ENCODE assay signal across 11 mouse cellular contexts in genomic region chr7:130922981-130923731, GRCm38 (mm10). TPM values are rescaled to one million over a fixed set of nuclear protein-coding genes. Genes with fewer than 3 reads are reported as not detected.
A peak's percentile ranks its signal among the peaks of the same experiment; 100 is the strongest.
DNase-seq lines count a peak whose midpoint lies in the region; ATAC-seq lines count a peak whose summit lies in the region.
"Had no signal": no experiment of that assay in that cellular context is flagged by ENCODE, and none has a peak within 500 bp of the region (broad histone marks: within the 10 kb centered on the region; RNA-seq: fewer than 3 reads in every experiment).

No protein-coding gene starts in this region.

- DNase-seq in hindbrain, embryonic 14.5 days (ENCODE audit: low spot score): peak; percentile 48
- no peak for DNase-seq in hindbrain, embryonic 11.5 days (ENCODE audit: low spot score)
- DNase-seq in 3T3-L1 (ENCODE audit: low read depth, low spot score) (peak; percentile 30), adipocyte (ENCODE audit: low spot score) (no peak)
- peak; percentile 85 for DNase-seq in adrenal gland, adult 2 months
- DNase-seq in thymus, postnatal 25 days: no peak
- DNase-seq: kidney, adult 8-10 months; lung, postnatal 10 days had no signal

- H3K27ac ChIP-seq in hindbrain, embryonic 14.5 days: no peak overlapping the region
- H3K27ac ChIP-seq in hindbrain, embryonic 11.5 days (ENCODE audit: low read depth, low read length): no peak overlapping the region
- peak overlapping the region; percentile 48 for H3K27ac ChIP-seq in heart, embryonic 16.5 days (ENCODE audit: low read length)
- H3K27ac ChIP-seq: limb, embryonic 12.5 days had no signal

- H3K9ac ChIP-seq in hindbrain, embryonic 14.5 days: no peak overlapping the region
- H3K9ac ChIP-seq in hindbrain, embryonic 11.5 days (ENCODE audit: low read depth, low read length): no peak overlapping the region
- H3K9ac ChIP-seq in heart, embryonic 16.5 days (ENCODE audit: low read length): no peak overlapping the region
- H3K9ac ChIP-seq: limb, embryonic 12.5 days had no signal

- H3K36me3 ChIP-seq in hindbrain, embryonic 14.5 days (replicated peaks; ENCODE audit: control insufficient read depth, insufficient read depth): no peaks in the 10 kb centered on the region
- H3K36me3 ChIP-seq in hindbrain, embryonic 11.5 days (ENCODE audit: control insufficient read depth, insufficient read depth, low read length): no peaks in the 10 kb centered on the region
- H3K36me3 ChIP-seq in heart, embryonic 16.5 days (ENCODE audit: control insufficient read depth, insufficient read depth): no peaks in the 10 kb centered on the region
- H3K36me3 ChIP-seq: limb, embryonic 12.5 days had no signal

- H3K4me1 ChIP-seq in hindbrain, embryonic 14.5 days (replicated peaks; ENCODE audit: control insufficient read depth, insufficient read depth, low read length): 0 out of 2 replicates have a peak, but pooled peaks cover 3% of the 10 kb centered on the region
- no peaks in the 10 kb centered on the region for H3K4me1 ChIP-seq in hindbrain, embryonic 11.5 days (replicated peaks; ENCODE audit: control insufficient read depth, insufficient read depth, low read length)
- H3K4me1 ChIP-seq in heart, embryonic 16.5 days (ENCODE audit: control insufficient read depth, insufficient read depth, low read length): no peaks in the 10 kb centered on the region
- H3K4me1 ChIP-seq: limb, embryonic 12.5 days had no signal

- H3K27me3 ChIP-seq in hindbrain, embryonic 14.5 days (ENCODE audit: control insufficient read depth, insufficient read depth, low read length): no peaks in the 10 kb centered on the region
- H3K27me3 ChIP-seq in hindbrain, embryonic 11.5 days (ENCODE audit: control insufficient read depth, insufficient read depth, low read length): no peaks in the 10 kb centered on the region
- H3K27me3 ChIP-seq in heart, embryonic 16.5 days (ENCODE audit: control insufficient read depth, insufficient read depth, low read length): no peaks in the 10 kb centered on the region
- H3K27me3 ChIP-seq: limb, embryonic 12.5 days had no signal

- no peak overlapping the region for H3K4me3 ChIP-seq in hindbrain, embryonic 14.5 days (replicated peaks; ENCODE audit: low read length)
- H3K4me3 ChIP-seq in hindbrain, embryonic 11.5 days (ENCODE audit: low read depth, low read length): no peak overlapping the region
- H3K4me3 ChIP-seq in heart, embryonic 16.5 days (ENCODE audit: low read length): no peak overlapping the region
- H3K4me3 ChIP-seq: erythroblast, embryonic 14.5 days; limb, embryonic 12.5 days had no signal

- WGBS in hindbrain, embryonic 14.5 days: 57% methylated on average over 13 of the region's 13 CpGs
- 76% methylated on average over 13 of the region's 13 CpGs for WGBS in hindbrain, embryonic 11.5 days
- 62% methylated on average over 13 of the region's 13 CpGs for WGBS in heart, embryonic 16.5 days

- no peak overlapping the region for H3K4me2 ChIP-seq in hindbrain, embryonic 14.5 days (replicated peaks)
- no peak overlapping the region for H3K4me2 ChIP-seq in hindbrain, embryonic 11.5 days (replicated peaks; ENCODE audit: low read depth, low read length)
- H3K4me2 ChIP-seq in heart, embryonic 16.5 days (ENCODE audit: low read depth, low read length): no peak overlapping the region
- H3K4me2 ChIP-seq: limb, embryonic 12.5 days had no signal

- no peaks in the 10 kb centered on the region for H3K9me3 ChIP-seq in hindbrain, embryonic 14.5 days (ENCODE audit: control insufficient read depth, low read length)
- no peaks in the 10 kb centered on the region for H3K9me3 ChIP-seq in hindbrain, embryonic 11.5 days (ENCODE audit: control insufficient read depth, low read length)
- H3K9me3 ChIP-seq in heart, embryonic 16.5 days (replicated peaks; ENCODE audit: control insufficient read depth, low read length): no peaks in the 10 kb centered on the region
- H3K9me3 ChIP-seq: limb, embryonic 12.5 days had no signal

- no peak for ATAC-seq in hindbrain, embryonic 14.5 days (ENCODE audit: low FRiP score)
- ATAC-seq in hindbrain, embryonic 11.5 days (ENCODE audit: low FRiP score): no peak
- ATAC-seq in heart, embryonic 16.5 days (replicated peaks; ENCODE audit: extremely low read depth, insufficient read depth, low FRiP score): no peak; the same call in 1 of the 2 replicates

RNA-seq across cellular contexts. Expression of gene Htra1, which starts 12.8 kb away (rescaled TPM):
- 18.9 and 22.9 TPM in 2 replicates for polyA plus RNA-seq in hindbrain, embryonic 14.5 days (2014; fragmentation: Nextera tagmentation; extraction: Ambion mirVana)
- polyA plus RNA-seq in hindbrain, embryonic 11.5 days (2014; fragmentation: Nextera tagmentation; extraction: Ambion mirVana): 7.3 and 19.0 TPM in 2 replicates
- total RNA-seq in adrenal gland, adult 2 months (2021): 10 to 100 TPM; 34.5 to 87.0 TPM
- 90.6 and 134 TPM in 2 replicates for polyA plus RNA-seq in adrenal gland, adult 2 months (2012; rRNA removed)
- polyA plus RNA-seq in heart, embryonic 16.5 days (2015; fragmentation: Nextera tagmentation; extraction: Ambion mirVana): 63.4 and 65.6 TPM in 2 replicates
- polyA plus RNA-seq: erythroblast, embryonic 14.5 days had no signal

RNA-seq across cellular contexts. Expression of gene Plekha1, which starts 57.6 kb away (rescaled TPM):
- 53.6 and 63.1 TPM in 2 replicates for polyA plus RNA-seq in hindbrain, embryonic 14.5 days (2014; fragmentation: Nextera tagmentation; extraction: Ambion mirVana)
- 39.8 and 50.1 TPM in 2 replicates for polyA plus RNA-seq in hindbrain, embryonic 11.5 days (2014; fragmentation: Nextera tagmentation; extraction: Ambion mirVana)
- total RNA-seq in adrenal gland, adult 2 months (2021): 10 to 100 TPM; 22.5 to 30.1 TPM
- 11.0 and 11.2 TPM in 2 replicates for polyA plus RNA-seq in adrenal gland, adult 2 months (2012; rRNA removed)
- polyA plus RNA-seq in heart, embryonic 16.5 days (2015; fragmentation: Nextera tagmentation; extraction: Ambion mirVana): 55.2 and 56.5 TPM in 2 replicates
- polyA plus RNA-seq: erythroblast, embryonic 14.5 days had no signal

Comparison
In these comparisons a context has a peak if more than half of its experiments do, and no peak if none do; other contexts are left out.
1. DNase-seq: peak in hindbrain, embryonic 14.5 days (single experiment), 3T3-L1 (single experiment) and adrenal gland, adult 2 months (single experiment); none in hindbrain, embryonic 11.5 days (single experiment), thymus, postnatal 25 days (single experiment) and adipocyte (single experiment).